Mouse (Mus musculus) lung, embryonic 14.5 days (tissue): ENCODE results near the gene Ap3b1. TPM values are rescaled to one million over a fixed set of nuclear protein-coding genes. Genes with fewer than 3 reads are reported as not detected.
A peak's percentile ranks its signal among the peaks of the same experiment; 100 is the strongest.

Source experiments
- ATAC-seq: fragments of 200-750 bp; cut with Nextera tagmentation; 2 replicates; pipeline ENCODE4 v1.8.0; 2017; ENCODE audit warnings: mild to moderate bottlenecking, moderate TSS enrichment, moderate library complexity; ENCODE audit not compliant: insufficient read depth
- DNase-seq: peaks from one replicate; pipeline ENCODE4 v3.0.0-alpha.2; 2015
- H3K27ac ChIP-seq: fragments of 300-500 bp; sonication (generic); 2 replicates; pipeline ENCODE4 v1.5.1; 2014; ENCODE audit warnings: low read depth, mild to moderate bottlenecking, moderate library complexity
- H3K27me3 ChIP-seq: fragments of 300-500 bp; sonication (generic); 2 replicates; pipeline ENCODE4 v1.6.1; 2014; ENCODE audit warnings: low read length, control low read depth; ENCODE audit not compliant: insufficient read depth
- H3K36me3 ChIP-seq: fragments of 300-500 bp; sonication (generic); 2 replicates; pipeline ENCODE4 v1.6.1; 2014; ENCODE audit warnings: control low read depth; ENCODE audit not compliant: insufficient read depth
- H3K4me1 ChIP-seq: fragments of 300-500 bp; sonication (generic); 2 replicates; pipeline ENCODE4 v1.6.1; 2014; ENCODE audit warnings: antibody characterized with exemption, control low read depth; ENCODE audit not compliant: insufficient read depth
- H3K4me2 ChIP-seq: fragments of 300-500 bp; sonication (generic); 2 replicates; pipeline ENCODE4 v1.6.1; 2014; ENCODE audit warnings: mild to moderate bottlenecking
- H3K4me3 ChIP-seq: fragments of 300-500 bp; sonication (generic); 2 replicates; pipeline ENCODE4 v1.5.1; 2014; ENCODE audit warnings: low read depth, low read length
- H3K9ac ChIP-seq: fragments of 300-500 bp; sonication (generic); 2 replicates; pipeline ENCODE4 v1.6.1; 2014
- H3K9me3 ChIP-seq: fragments of 300-500 bp; sonication (generic); 2 replicates; pipeline ENCODE4 v1.6.1; 2016; ENCODE audit warnings: low read depth, low read length, control low read depth
- CTCF ChIP-seq: IDR thresholded peaks from 2 replicates; pipeline ENCODE4 v1.5.1; 2016; ENCODE audit warnings: antibody characterized with exemption, low read depth
- WGBS: fragments of 180-500 bp; shearing (Covaris S2); extraction: QIAGEN DNeasy Blood & Tissue Kit; methylation state at CpG from one replicate; pipeline ENCODE4 v1.1.7; 2014; 5-methylcytosine and 5-hydroxymethylcytosine counted together
- polyA plus RNA-seq: library from polyadenylated mRNA; unstranded; fragments of >200 nt; fragmentation: Nextera tagmentation; extraction: Ambion mirVana; gene quantifications from 2 replicates; pipeline ENCODE4 v1.2.1, GENCODE M21; 2014

Ap3b1 gene
- polyA plus RNA-seq, 1 experiment from 2014 or later = 43.6 TPM

DNA sequence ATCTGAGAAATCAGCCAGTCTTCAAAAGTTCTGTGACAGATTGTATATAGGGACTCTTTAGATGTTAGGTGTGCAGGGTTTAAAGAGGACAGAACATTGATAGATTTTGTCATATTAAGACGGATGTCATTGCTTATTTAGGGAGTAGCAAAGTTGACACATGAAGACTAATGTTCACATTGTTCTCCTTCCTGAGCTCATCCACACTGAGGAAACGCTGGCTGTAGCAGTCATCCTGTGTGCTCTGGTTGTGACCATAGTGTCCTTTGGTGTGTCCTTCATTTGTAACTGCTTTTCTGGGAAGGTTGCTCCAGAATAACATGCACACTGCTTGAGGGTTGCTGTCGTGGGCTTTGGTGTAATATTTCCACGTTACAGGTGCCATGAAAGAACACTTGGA, 100.4 kb downstream of the Ap3b1 start:
- H3K36me3 ChIP-seq = peaks cover 34% of the 10 kb centered on the region
- WGBS = 63% methylated on average over 4 of the region's 4 CpGs
- peak; percentile 42 for DNase-seq

DNA sequence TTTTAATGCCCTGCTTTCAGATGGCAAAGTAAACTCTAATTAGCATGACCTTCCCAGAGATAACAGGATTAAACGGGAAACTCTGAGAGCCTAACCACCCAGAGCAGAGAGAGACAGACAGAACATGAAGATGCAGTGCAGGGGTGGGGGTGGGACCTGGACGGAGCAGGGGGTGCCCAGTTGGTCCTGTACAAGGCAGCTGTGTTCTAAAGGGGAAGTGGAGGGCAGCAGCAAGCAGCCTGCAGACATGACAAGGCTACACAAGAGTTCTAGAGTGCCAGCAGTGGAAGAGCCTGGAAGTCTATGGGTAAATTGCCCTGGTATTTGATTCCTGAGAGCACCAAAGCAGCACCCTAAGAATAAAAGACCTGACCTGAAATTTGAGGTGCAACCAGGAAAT, 105.5 kb downstream of the Ap3b1 start:
- Histone ChIP-seq H3K9me3 (no peaks in the 10 kb centered on the region), H3K4me2 (no peak overlapping the region), H3K9ac (no peak overlapping the region), H3K36me3 (peaks cover 17% of the 10 kb centered on the region), H3K4me3 (no peak overlapping the region), H3K27me3 (no peaks in the 10 kb centered on the region), H3K27ac (no peak overlapping the region), H3K4me1 (no peaks in the 10 kb centered on the region)
- no peak for ATAC-seq
- no peak for TF ChIP-seq CTCF
- no peak for DNase-seq
- 61% methylated on average over 2 of the region's 2 CpGs for whole genome bisulfite sequencing

More for the DNA sequence above, 100.4 kb downstream of the Ap3b1 start:
- Histone ChIP-seq H3K4me2 (no peak overlapping the region), H3K27me3 (no peaks in the 10 kb centered on the region), H3K27ac (no peak overlapping the region), H3K4me3 (no peak overlapping the region), H3K9me3 (no peaks in the 10 kb centered on the region), H3K4me1 (no peaks in the 10 kb centered on the region), H3K9ac (no peak overlapping the region)
- no peak; the same call in 1 of the 2 replicates for ATAC-seq
- no peak for TF ChIP-seq CTCF

DNA sequence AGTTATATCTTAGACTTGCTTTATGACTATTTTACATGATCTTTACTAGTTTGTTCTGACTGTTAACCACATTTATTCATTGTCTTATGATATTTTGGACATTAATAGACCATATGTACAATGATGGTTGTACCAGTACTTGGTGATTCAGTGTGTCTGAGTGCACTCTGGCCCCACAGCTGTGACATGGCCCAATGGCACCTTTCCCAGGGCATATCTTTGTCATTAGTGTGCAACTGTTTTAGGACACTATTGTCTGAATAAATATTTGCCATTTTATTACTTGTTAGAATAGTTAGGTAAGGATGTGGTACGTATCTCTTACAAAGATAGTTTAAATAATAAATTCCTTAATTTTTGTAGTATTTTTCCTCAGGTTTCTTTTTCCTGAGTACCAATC, 109.8 kb downstream of the Ap3b1 start:
- Histone ChIP-seq H3K36me3 (peaks cover 16% of the 10 kb centered on the region), H3K27ac (no peak overlapping the region), H3K9me3 (no peaks in the 10 kb centered on the region), H3K27me3 (no peaks in the 10 kb centered on the region), H3K4me2 (no peak overlapping the region), H3K4me1 (no peaks in the 10 kb centered on the region), H3K9ac (no peak overlapping the region), H3K4me3 (no peak overlapping the region)
- no peak for TF ChIP-seq CTCF
- ATAC-seq (no peak), DNase-seq (no peak)
- WGBS = 80% methylated on average over 1 of the region's 1 CpGs

DNA sequence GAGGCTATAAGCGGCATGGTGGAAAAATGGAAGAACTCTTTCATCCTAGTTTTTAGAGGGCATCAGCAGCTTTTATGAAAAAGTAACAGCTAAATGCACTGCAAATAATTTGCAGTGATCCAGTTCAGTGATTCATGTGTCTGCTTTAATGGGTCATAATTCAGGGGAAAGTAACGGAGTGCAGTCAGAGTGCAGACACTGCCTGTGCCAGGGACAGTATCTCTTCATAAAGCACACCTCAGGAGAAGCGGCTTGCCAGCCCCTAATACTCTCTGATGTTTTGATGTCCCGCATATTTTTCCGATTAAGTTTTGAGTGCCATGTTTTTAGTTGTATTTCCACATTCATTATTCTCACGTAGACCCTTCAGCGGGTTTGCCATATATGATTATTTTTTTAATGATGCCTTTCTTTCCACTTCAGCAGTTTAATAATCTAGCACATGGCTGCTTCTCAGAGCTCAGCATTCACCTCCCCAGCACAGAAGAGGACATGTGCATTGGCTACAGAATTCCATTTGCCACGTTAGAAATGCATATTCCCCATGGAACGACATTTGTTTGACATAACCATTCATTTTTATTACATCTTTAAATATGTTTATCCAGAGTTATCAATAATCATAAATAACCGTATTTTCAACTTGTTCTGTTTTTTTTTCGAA, 112.4 kb downstream of the Ap3b1 start:
- H3K9me3 ChIP-seq = no peaks in the 10 kb centered on the region
- peaks cover 19% of the 10 kb centered on the region; the same call in 1 of the 2 replicates for H3K36me3 ChIP-seq
- no peak for TF ChIP-seq CTCF
- no peak for DNase-seq
- no peak overlapping the region for H3K4me3 ChIP-seq
- 78% methylated on average over 11 of the region's 11 CpGs for WGBS
- no peak overlapping the region for H3K4me2 ChIP-seq
- H3K4me1 ChIP-seq = no peaks in the 10 kb centered on the region
- no peak for ATAC-seq
- no peak overlapping the region for H3K9ac ChIP-seq
- H3K27me3 ChIP-seq = no peaks in the 10 kb centered on the region
- no peak overlapping the region for H3K27ac ChIP-seq

DNA sequence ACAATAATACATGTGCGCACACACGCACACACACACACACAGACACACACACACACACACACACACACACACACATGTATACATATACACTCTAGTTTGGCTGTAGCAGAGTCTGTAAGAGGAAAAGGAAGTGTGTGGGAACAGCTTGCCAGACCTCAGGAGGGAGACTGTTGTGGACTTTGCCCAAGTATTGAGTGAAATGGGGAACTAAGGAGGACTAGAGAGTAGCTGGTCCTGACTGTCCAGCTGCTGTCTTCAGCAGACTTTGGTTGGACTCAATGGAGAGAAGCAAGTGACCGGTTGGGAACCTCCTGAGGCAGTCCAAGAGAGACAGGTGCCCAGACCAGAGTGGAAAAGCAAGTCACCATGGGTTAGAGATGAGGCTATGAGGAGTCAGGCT, 117.4 kb downstream of the Ap3b1 start:
- no peak for TF ChIP-seq CTCF
- Histone ChIP-seq H3K27me3 (no peaks in the 10 kb centered on the region), H3K9me3 (no peaks in the 10 kb centered on the region), H3K36me3 (peaks cover 41% of the 10 kb centered on the region), H3K9ac (no peak overlapping the region), H3K4me1 (no peaks in the 10 kb centered on the region), H3K4me3 (no peak overlapping the region), H3K4me2 (no peak overlapping the region), H3K27ac (no peak overlapping the region)
- ATAC-seq (no peak), DNase-seq (no peak)
- whole genome bisulfite sequencing = 95% methylated on average over 3 of the region's 3 CpGs

DNA sequence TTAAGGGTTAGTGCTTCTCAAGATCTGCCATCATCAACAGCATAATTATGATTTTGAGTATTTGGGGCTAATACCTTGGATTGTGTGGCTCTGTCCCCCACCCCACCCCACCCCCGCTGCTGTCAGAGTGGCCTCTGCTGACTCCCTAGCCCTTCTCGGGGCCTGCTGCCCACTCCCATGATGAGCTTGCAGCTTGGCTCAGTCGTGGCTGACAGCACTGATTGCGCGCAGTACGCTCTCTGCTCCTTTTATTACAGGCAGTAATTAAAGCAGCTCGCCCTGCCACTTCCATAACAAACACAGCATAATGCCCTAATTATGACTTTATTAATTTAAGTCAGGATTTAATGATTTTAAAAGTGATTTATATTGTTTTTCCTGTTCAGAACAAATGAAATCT, 121.5 kb downstream of the Ap3b1 start:
- Histone ChIP-seq H3K27ac (no peak overlapping the region), H3K4me2 (no peak overlapping the region), H3K36me3 (peaks cover 58% of the 10 kb centered on the region), H3K9me3 (no peaks in the 10 kb centered on the region), H3K9ac (no peak overlapping the region), H3K4me1 (no peaks in the 10 kb centered on the region), H3K4me3 (no peak overlapping the region), H3K27me3 (no peaks in the 10 kb centered on the region)
- no peak for TF ChIP-seq CTCF
- WGBS = 81% methylated on average over 7 of the region's 7 CpGs
- DNase-seq (no peak), ATAC-seq (no peak)

DNA sequence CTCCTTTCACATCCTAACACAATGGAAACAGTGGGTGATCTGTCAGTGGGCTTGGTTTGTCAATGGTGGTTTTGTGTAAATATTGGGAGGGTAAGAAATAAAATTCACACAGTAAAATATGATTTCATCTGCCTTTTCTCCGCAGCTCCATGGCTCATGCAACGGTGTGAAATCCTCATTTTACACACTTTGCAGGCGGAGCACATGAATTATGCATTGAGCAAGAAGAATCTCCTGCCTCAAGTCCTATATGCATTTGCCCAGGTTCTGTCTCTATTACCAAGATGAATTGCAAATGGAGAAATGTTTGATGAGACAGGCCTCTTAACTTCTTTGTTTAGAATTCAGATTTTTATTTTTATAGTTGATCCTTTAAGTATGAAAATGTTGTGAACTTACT, 131.9 kb downstream of the Ap3b1 start:
- no peak for ATAC-seq
- H3K4me2 ChIP-seq = no peak overlapping the region
- H3K9me3 ChIP-seq = no peaks in the 10 kb centered on the region
- 87% methylated on average over 3 of the region's 3 CpGs for WGBS
- H3K36me3 ChIP-seq = peaks cover 36% of the 10 kb centered on the region; the same call in 1 of the 2 replicates
- no peak for TF ChIP-seq CTCF
- no peak overlapping the region for H3K4me3 ChIP-seq
- DNase-seq = no peak
- no peaks in the 10 kb centered on the region for H3K27me3 ChIP-seq
- no peaks in the 10 kb centered on the region for H3K4me1 ChIP-seq
- H3K27ac ChIP-seq = no peak overlapping the region
- no peak overlapping the region for H3K9ac ChIP-seq
